Mouse (Mus musculus): Measurements from ENCODE around the gene Adgrl1. TPM values are rescaled to one million over a fixed set of nuclear protein-coding genes. Genes with fewer than 3 reads are reported as not detected.
A peak's percentile ranks its signal among the peaks of the same experiment; 100 is the strongest.
"Not testable (repeated sequence)": the region's sequence is repeated elsewhere in the genome, so short reads cannot be mapped to it uniquely, and the experiment has no call there.

Adgrl1 gene
- total RNA-seq, 2 experiments from 2014 or later = 16.2 to 17.2 TPM

- intact Hi-C loops (cut with DNase I; ENCODE audit: low total_unique reads) = no loop called here
- no peak for DNase-seq
These were observed 78.3 kb downstream of the Adgrl1 start for GRCm38 (mm10) chr8:83978200-83978599.

GRCm38 (mm10) chr8:83980250-83980649 lies 80.3 kb downstream of the Adgrl1 start:
- DNase-seq = peak; percentile 75
- intact Hi-C loops (cut with DNase I; ENCODE audit: low total_unique reads) = no loop called here

- intact Hi-C loops (cut with DNase I; ENCODE audit: low total_unique reads) = no loop called here
- peak; percentile 82 for DNase-seq
These were observed 80.9 kb downstream of the Adgrl1 start for GRCm38 (mm10) chr8:83980845-83981244.

- DNase-seq = no peak
- intact Hi-C loops (cut with DNase I; ENCODE audit: low total_unique reads) = no loop called here
These were observed 81.6 kb downstream of the Adgrl1 start for GRCm38 (mm10) chr8:83981533-83981932.

GRCm38 (mm10) chr8:83982449-83982848 lies 82.5 kb downstream of the Adgrl1 start:
- intact Hi-C loops (cut with DNase I; ENCODE audit: low total_unique reads) = no loop called here

GRCm38 (mm10) chr8:83983222-83983621 lies 83.3 kb downstream of the Adgrl1 start:
- intact Hi-C loops (cut with DNase I; ENCODE audit: low total_unique reads); DNase-seq: not testable (repeated sequence)

More at GRCm38 (mm10) chr8:83982449-83982848, 82.5 kb downstream of the Adgrl1 start:
- no peak for DNase-seq

- DNase-seq = no peak
- intact Hi-C loops (cut with DNase I; ENCODE audit: low total_unique reads) = no loop called here
These were observed 89.3 kb downstream of the Adgrl1 start for GRCm38 (mm10) chr8:83989243-83989642.

GRCm38 (mm10) chr8:83990170-83990569 lies 90.3 kb downstream of the Adgrl1 start:
- intact Hi-C loops (cut with DNase I; ENCODE audit: low total_unique reads) = no loop called here
- no peak for DNase-seq

Small RNAs within 50 kb of the gene (microRNA-seq; reads per million reads assigned to microRNA genes)
- gene Gm44330 (0 reads per million in 2 experiments), gene Gm44450 (0 reads per million in 2 experiments)

Other genes starting within 250 kb of the Adgrl1 start
- gene Gipc1, start 247.4 kb upstream of the Adgrl1 start, total RNA-seq (2021) = 10 to 100 TPM; 25.4 to 26.6 TPM
- under 1 TPM; 0.13 to 0.49 TPM for gene Ptger1, start 233.4 kb upstream of the Adgrl1 start, total RNA-seq (2021)
- gene Pkn1, start 200.9 kb upstream of the Adgrl1 start, total RNA-seq (2021) = 10 to 100 TPM; 52.5 to 52.6 TPM
- gene Ddx39, start 184.9 kb upstream of the Adgrl1 start, total RNA-seq (2021) = 10 to 100 TPM; 11.0 to 14.7 TPM
- 10 to 100 TPM; 31.6 to 40.0 TPM for gene Adgre5, start 158.8 kb upstream of the Adgrl1 start, total RNA-seq (2021)
- under 1 TPM; 0.11 to 0.14 TPM for gene Gm10644, start 55.1 kb downstream of the Adgrl1 start, total RNA-seq (2021)
- gene Asf1b, start 55.4 kb downstream of the Adgrl1 start, total RNA-seq (2021) = 1 to 10 TPM; 2.0 to 3.1 TPM
- 100 to 1,000 TPM; 319 to 324 TPM for gene Prkaca, start 72.9 kb downstream of the Adgrl1 start, total RNA-seq (2021)
- 10 to 100 TPM; 17.8 to 22.1 TPM for gene Samd1, start 97.6 kb downstream of the Adgrl1 start, total RNA-seq (2021)
- gene 1700067K01Rik, start 101.4 kb downstream of the Adgrl1 start, total RNA-seq (2021) = not detected
- 1 to 10 TPM; 2.9 to 4.2 TPM for gene 2210011C24Rik, start 112.1 kb downstream of the Adgrl1 start, total RNA-seq (2021)
- gene Palm3, start 121.4 kb downstream of the Adgrl1 start, total RNA-seq (2021) = under 1 TPM; 0.25 to 0.51 TPM
- gene Il27ra, start 142.5 kb downstream of the Adgrl1 start, total RNA-seq (2021) = 1 to 10 TPM in 1 of 2 experiments, under 1 TPM in 1; 0.84 to 1.1 TPM
- not detected for gene Rln3, start 144.9 kb downstream of the Adgrl1 start, total RNA-seq (2021)
- gene Gm10643, start 165.0 kb downstream of the Adgrl1 start, total RNA-seq (2021) = 1 to 10 TPM; 2.6 TPM
- gene Rfx1, start 166.7 kb downstream of the Adgrl1 start, total RNA-seq (2021) = 1 to 10 TPM; 5.2 to 5.9 TPM
- 1 to 10 TPM; 5.8 to 7.1 TPM for gene Dcaf15, start 204.7 kb downstream of the Adgrl1 start, total RNA-seq (2021)
- gene Podnl1, start 225.9 kb downstream of the Adgrl1 start, total RNA-seq (2021) = under 1 TPM in 1 of 2 experiments, not detected in 1; 0.10 TPM
- gene Cc2d1a, start 247.8 kb downstream of the Adgrl1 start, total RNA-seq (2021) = 10 to 100 TPM; 12.1 to 12.6 TPM
- under 1 TPM; 0.27 to 0.62 TPM for gene 4930432K21Rik, start 247.9 kb downstream of the Adgrl1 start, total RNA-seq (2021)